Mouse (Mus musculus) hindbrain, embryonic 15.5 days (tissue): ENCODE measurements around the gene Sowahb. TPM values are rescaled to one million over a fixed set of nuclear protein-coding genes. Genes with fewer than 3 reads are reported as not detected.

Source experiments
- ATAC-seq: fragments of 200-750 bp; cut with Nextera tagmentation; 2 replicates; pipeline ENCODE4 v1.8.0; 2017; ENCODE audit warnings: low read depth, moderate number of reproducible peaks, moderate TSS enrichment; ENCODE audit not compliant: low FRiP score
- H3K27ac ChIP-seq: fragments of 300-500 bp; sonication (generic); replicated peaks from 2 replicates; pipeline ENCODE4 v1.5.1; 2015; ENCODE audit warnings: mild to moderate bottlenecking, inconsistent platforms
- H3K27me3 ChIP-seq: fragments of 300-500 bp; sonication (generic); 2 replicates; pipeline ENCODE4 v1.6.1; 2015; ENCODE audit warnings: control low read depth, inconsistent platforms
- H3K36me3 ChIP-seq: fragments of 300-500 bp; sonication (generic); 2 replicates; pipeline ENCODE4 v1.6.1; 2015; ENCODE audit warnings: control low read depth, inconsistent platforms
- H3K4me1 ChIP-seq: fragments of 300-500 bp; sonication (generic); replicated peaks from 2 replicates; pipeline ENCODE4 v1.6.1; 2015; ENCODE audit warnings: control low read depth, inconsistent platforms
- H3K4me2 ChIP-seq: fragments of 300-500 bp; sonication (generic); 2 replicates; pipeline ENCODE4 v1.6.1; 2015; ENCODE audit warnings: moderate library complexity, mild to moderate bottlenecking, inconsistent platforms
- H3K4me3 ChIP-seq: fragments of 300-500 bp; sonication (generic); 2 replicates; pipeline ENCODE4 v1.5.1; 2015; ENCODE audit warnings: mild to moderate bottlenecking, inconsistent platforms
- H3K9ac ChIP-seq: fragments of 300-500 bp; sonication (generic); 2 replicates; pipeline ENCODE4 v1.6.1; 2015; ENCODE audit warnings: inconsistent platforms
- H3K9me3 ChIP-seq: fragments of 300-500 bp; sonication (generic); 2 replicates; pipeline ENCODE4 v1.6.1; 2016; ENCODE audit warnings: control low read depth, inconsistent platforms
- WGBS: fragments of 180-500 bp; shearing (Covaris S2); methylation state at CpG from one replicate; pipeline ENCODE4 v1.1.7; 2015; 5-methylcytosine and 5-hydroxymethylcytosine counted together
- polyA plus RNA-seq: library from polyadenylated mRNA; unstranded; fragments of >200 nt; fragmentation: Nextera tagmentation; extraction: Ambion mirVana; gene quantifications from 2 replicates; pipeline ENCODE4 v1.2.1, GENCODE M21; 2015

Gene Sowahb
- polyA plus RNA-seq, 1 experiment from 2014 or later = not detected

DNA sequence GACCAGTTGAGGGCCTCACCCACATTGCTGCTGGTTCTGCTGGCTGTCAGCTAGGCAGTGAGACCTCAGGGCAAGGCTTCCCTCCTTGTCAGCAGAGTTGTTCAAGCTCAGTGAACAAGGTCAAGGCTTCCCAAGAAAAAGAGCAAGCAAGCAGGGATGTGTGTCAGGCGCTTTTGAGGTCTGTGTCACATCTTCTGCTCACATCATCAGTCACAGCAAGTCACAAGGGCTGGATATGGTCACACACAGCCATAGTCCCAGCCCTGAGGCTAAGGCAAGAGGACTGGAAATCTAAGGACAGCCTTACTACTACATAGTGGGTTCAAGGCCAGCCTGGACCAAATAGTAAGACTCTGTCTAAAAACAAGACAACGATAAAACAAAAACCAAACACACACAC lies 50.0 kb downstream of the Sowahb start:
- Histone ChIP-seq H3K36me3 (no peaks in the 10 kb centered on the region), H3K9me3 (no peaks in the 10 kb centered on the region), H3K4me3 (no peak overlapping the region), H3K4me2 (no peak overlapping the region), H3K27ac (no peak overlapping the region), H3K9ac (no peak overlapping the region), H3K4me1 (no peaks in the 10 kb centered on the region), H3K27me3 (no peaks in the 10 kb centered on the region)
- no peak for ATAC-seq
- 94% methylated on average over 2 of the region's 2 CpGs for WGBS

DNA sequence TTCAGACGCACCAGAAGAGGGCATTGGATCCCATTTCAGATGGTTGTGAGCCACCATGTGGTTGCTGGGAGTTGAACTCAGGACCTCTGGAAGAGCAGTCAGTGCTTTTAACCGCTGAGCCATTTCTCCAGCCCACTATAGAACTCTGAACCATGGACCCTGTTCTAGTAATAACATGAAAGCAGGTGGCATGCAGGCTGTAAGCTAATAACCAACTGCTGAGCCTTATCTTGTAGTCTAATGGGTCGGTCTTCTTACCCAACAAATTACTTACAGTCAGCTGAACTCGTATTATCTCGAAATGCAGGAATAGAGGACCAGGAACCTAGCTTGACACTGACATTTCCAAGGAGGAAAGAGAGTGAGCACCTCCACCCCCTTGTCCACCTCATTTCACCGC lies 50.5 kb downstream of the Sowahb start:
- Histone ChIP-seq H3K36me3 (no peaks in the 10 kb centered on the region), H3K4me3 (no peak overlapping the region), H3K4me1 (no peaks in the 10 kb centered on the region), H3K27ac (no peak overlapping the region), H3K4me2 (no peak overlapping the region), H3K9ac (no peak overlapping the region), H3K9me3 (no peaks in the 10 kb centered on the region), H3K27me3 (no peaks in the 10 kb centered on the region)
- 90% methylated on average over 6 of the region's 6 CpGs for WGBS
- ATAC-seq = no peak

DNA sequence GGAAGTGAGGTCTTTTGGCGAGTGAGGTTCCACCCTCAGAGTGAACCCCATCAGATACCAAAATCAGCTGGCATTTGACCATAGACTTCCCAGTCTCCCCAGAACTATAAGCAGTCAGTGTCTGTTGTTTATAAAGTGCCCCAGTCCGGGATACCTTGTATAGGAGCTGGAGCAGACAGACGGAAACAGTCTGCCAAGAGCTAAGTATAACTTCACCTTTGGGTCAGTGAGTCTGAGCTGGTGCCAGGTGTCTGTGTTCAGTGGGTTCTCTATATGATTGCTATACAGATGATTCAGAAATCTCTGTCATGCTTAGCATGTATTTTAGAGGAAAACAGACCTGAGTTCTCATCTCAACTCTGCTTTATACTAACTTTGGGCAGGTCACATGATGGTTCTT lies 52.7 kb downstream of the Sowahb start:
- H3K27me3 ChIP-seq = no peaks in the 10 kb centered on the region
- no peak overlapping the region for H3K4me2 ChIP-seq
- no peak for ATAC-seq
- no peaks in the 10 kb centered on the region for H3K36me3 ChIP-seq
- no peak overlapping the region for H3K27ac ChIP-seq
- WGBS = 84% methylated on average over 3 of the region's 3 CpGs
- no peak overlapping the region for H3K4me3 ChIP-seq
- H3K4me1 ChIP-seq = peaks cover 9% of the 10 kb centered on the region
- no peak overlapping the region for H3K9ac ChIP-seq
- H3K9me3 ChIP-seq = no peaks in the 10 kb centered on the region

Other genes with a start within 250 kb of the Sowahb start
- 148 and 151 TPM in 2 replicates for gene Sept11, start 48.4 kb upstream of the Sowahb start, polyA plus RNA-seq
- 130 and 133 TPM in 2 replicates for gene Ccni, start 161.5 kb upstream of the Sowahb start, polyA plus RNA-seq
- gene 2010109A12Rik, start 161.5 kb upstream of the Sowahb start, polyA plus RNA-seq = 1.1 and 1.5 TPM in 2 replicates
- gene Ccng2, start 222.2 kb upstream of the Sowahb start, polyA plus RNA-seq = 79.7 and 88.8 TPM in 2 replicates